Comparison of ENCODE assay signal across 9 mouse cellular contexts in the genomic region with DNA sequence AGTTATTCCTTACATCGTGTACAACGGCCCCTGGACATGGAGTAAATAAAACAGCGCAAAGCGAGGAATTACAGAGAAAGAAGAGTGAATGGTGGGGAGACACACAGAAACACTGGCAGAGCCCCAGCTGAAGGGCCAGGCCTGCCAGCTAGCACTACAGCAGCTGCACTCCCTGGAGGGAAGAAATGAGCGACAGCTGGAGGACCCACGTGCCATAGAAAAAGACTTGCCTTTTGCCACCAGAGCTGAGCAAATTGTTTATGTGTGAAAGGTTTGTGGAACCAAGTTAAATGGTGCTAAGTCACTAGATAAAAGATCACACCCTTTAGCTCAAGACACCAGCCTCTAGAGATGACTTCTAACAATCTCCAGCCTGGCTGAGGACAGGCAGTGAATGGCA. TPM values are rescaled to one million over a fixed set of nuclear protein-coding genes. Genes with fewer than 3 reads are reported as not detected.
DNase-seq lines count a peak whose midpoint lies in the region; ATAC-seq lines count a peak whose summit lies in the region.
"Had no signal": no experiment of that assay in that cellular context is flagged by ENCODE, and none has a peak within 500 bp of the region (broad histone marks: within the 10 kb centered on the region; RNA-seq: fewer than 3 reads in every experiment).

No protein-coding gene starts in this region.

- peak; percentile 11 to 20 for DNase-seq in layer of hippocampus, postnatal 36 days
- DNase-seq in layer of hippocampus, postnatal 25 days (ENCODE audit: extremely low spot score in 1 of 2, low spot score in 1 of 2) = no peak
- DNase-seq in embryonic facial prominence, embryonic 14.5 days (ENCODE audit: low spot score) = peak; percentile 74
- DNase-seq in hindbrain, embryonic 14.5 days (ENCODE audit: low spot score) = peak; percentile 65
- no peak for DNase-seq in kidney, postnatal 25 days

- WGBS in embryonic facial prominence, embryonic 14.5 days = 39% methylated on average over 6 of the region's 6 CpGs
- WGBS in hindbrain, embryonic 14.5 days = 37% methylated on average over 6 of the region's 6 CpGs
- 19% methylated on average over 6 of the region's 6 CpGs for WGBS in neural tube, embryonic 14.5 days

- no peaks in the 10 kb centered on the region for H3K4me1 ChIP-seq in embryonic facial prominence, embryonic 14.5 days (ENCODE audit: control insufficient read depth, insufficient read depth, low read length)
- H3K4me1 ChIP-seq in hindbrain, embryonic 14.5 days (replicated peaks; ENCODE audit: control insufficient read depth, insufficient read depth, low read length) = peaks cover 47% of the 10 kb centered on the region
- H3K4me1 ChIP-seq in neural tube, embryonic 14.5 days (ENCODE audit: control insufficient read depth, insufficient read depth, low read length) = peaks cover 29% of the 10 kb centered on the region

- no peak overlapping the region for H3K9ac ChIP-seq in embryonic facial prominence, embryonic 14.5 days (ENCODE audit: low read depth, low read length)
- H3K9ac ChIP-seq in hindbrain, embryonic 14.5 days = no peak overlapping the region
- no peak overlapping the region for H3K9ac ChIP-seq in neural tube, embryonic 14.5 days (replicated peaks; ENCODE audit: low read depth, low read length)

- H3K36me3 ChIP-seq in embryonic facial prominence, embryonic 14.5 days (ENCODE audit: control insufficient read depth, insufficient read depth, low read length) = no peaks in the 10 kb centered on the region
- H3K36me3 ChIP-seq in hindbrain, embryonic 14.5 days (replicated peaks; ENCODE audit: control insufficient read depth, insufficient read depth) = peaks cover 12% of the 10 kb centered on the region
- no peaks in the 10 kb centered on the region for H3K36me3 ChIP-seq in neural tube, embryonic 14.5 days (ENCODE audit: control insufficient read depth, insufficient read depth, low read length)

- no peaks in the 10 kb centered on the region for H3K27me3 ChIP-seq in embryonic facial prominence, embryonic 14.5 days (replicated peaks; ENCODE audit: control insufficient read depth, insufficient read depth, low read length)
- no peaks in the 10 kb centered on the region for H3K27me3 ChIP-seq in hindbrain, embryonic 14.5 days (ENCODE audit: control insufficient read depth, insufficient read depth, low read length)
- no peaks in the 10 kb centered on the region for H3K27me3 ChIP-seq in neural tube, embryonic 14.5 days (ENCODE audit: control insufficient read depth, insufficient read depth, low read length)

- no peaks in the 10 kb centered on the region for H3K9me3 ChIP-seq in embryonic facial prominence, embryonic 14.5 days (ENCODE audit: control insufficient read depth, low read length)
- no peaks in the 10 kb centered on the region for H3K9me3 ChIP-seq in hindbrain, embryonic 14.5 days (ENCODE audit: control insufficient read depth, low read length)
- no peaks in the 10 kb centered on the region for H3K9me3 ChIP-seq in neural tube, embryonic 14.5 days (ENCODE audit: control insufficient read depth, low read length)

- no peak overlapping the region; the same call in 1 of the 2 replicates for H3K27ac ChIP-seq in embryonic facial prominence, embryonic 14.5 days (replicated peaks; ENCODE audit: low read depth, low read length)
- peak overlapping the region; percentile 67 for H3K27ac ChIP-seq in hindbrain, embryonic 14.5 days
- H3K27ac ChIP-seq in neural tube, embryonic 14.5 days (ENCODE audit: low read depth, low read length) = peak overlapping the region; percentile 52; the same call in 1 of the 2 replicates

- 0 out of 2 replicates have a peak, but pooled peaks have one; percentile 54 for ATAC-seq in embryonic facial prominence, embryonic 14.5 days (ENCODE audit: low read depth)
- peak; percentile 28; the same call in 1 of the 2 replicates for ATAC-seq in hindbrain, embryonic 14.5 days (ENCODE audit: low FRiP score)
- ATAC-seq in neural tube, embryonic 14.5 days (ENCODE audit: low read depth) = peak; percentile 67; the same call in 1 of the 2 replicates
- no peak for ATAC-seq in megakaryocyte progenitor cell, adult 5-6 weeks (replicated peaks; ENCODE audit: poor library complexity)
- ATAC-seq: Patski had no signal

- H3K4me2 ChIP-seq in embryonic facial prominence, embryonic 14.5 days (ENCODE audit: low read depth, low read length) = no peak overlapping the region
- no peak overlapping the region for H3K4me2 ChIP-seq in hindbrain, embryonic 14.5 days (replicated peaks)
- no peak overlapping the region for H3K4me2 ChIP-seq in neural tube, embryonic 14.5 days (ENCODE audit: low read depth, low read length)

- H3K4me3 ChIP-seq in embryonic facial prominence, embryonic 14.5 days (ENCODE audit: low read depth, low read length) = no peak overlapping the region
- H3K4me3 ChIP-seq in hindbrain, embryonic 14.5 days (replicated peaks; ENCODE audit: low read length) = no peak overlapping the region
- no peak overlapping the region for H3K4me3 ChIP-seq in neural tube, embryonic 14.5 days (ENCODE audit: low read depth, low read length)

RNA-seq across cellular contexts. Expression of gene Gap43, which starts 37.0 kb away (rescaled TPM):
- total RNA-seq in layer of hippocampus, postnatal 36 days (2021) = 100 to 1,000 TPM; 185 to 211 TPM
- total RNA-seq in layer of hippocampus, postnatal 25 days (2021) = 100 to 1,000 TPM; 204 to 232 TPM
- polyA plus RNA-seq in embryonic facial prominence, embryonic 14.5 days (2014; fragmentation: Nextera tagmentation; extraction: Ambion mirVana) = 141 and 149 TPM in 2 replicates
- polyA plus RNA-seq in hindbrain, embryonic 14.5 days (2014; fragmentation: Nextera tagmentation; extraction: Ambion mirVana) = 1,468 and 1,692 TPM in 2 replicates
- 1,379 and 1,510 TPM in 2 replicates for polyA plus RNA-seq in neural tube, embryonic 14.5 days (2014; fragmentation: Nextera tagmentation; extraction: Ambion mirVana)
- not detected in 2 replicates for total RNA-seq in megakaryocyte progenitor cell, adult 5-6 weeks (2015)
- not detected in 2 replicates for total RNA-seq in megakaryocyte progenitor cell, adult 5-6 weeks (2017)
- total RNA-seq: megakaryocyte, adult 5-6 weeks had no signal
- polyA plus RNA-seq: Patski had no signal

Comparison
In these comparisons a context has a peak if more than half of its experiments do, and no peak if none do; other contexts are left out.
1. DNase-seq: peak in layer of hippocampus, postnatal 36 days (2 of 2), embryonic facial prominence, embryonic 14.5 days (single experiment) and hindbrain, embryonic 14.5 days (single experiment); none in layer of hippocampus, postnatal 25 days (0 of 2) and kidney, postnatal 25 days (0 of 2).
2. RNA of gene Gap43, which starts 37.0 kb away (total RNA-seq): 204 to 232 TPM in layer of hippocampus, postnatal 25 days and 185 to 211 TPM in layer of hippocampus, postnatal 36 days; not detected in megakaryocyte progenitor cell, adult 5-6 weeks; every median in the first group is over 100 times any median in the second.